Mouse (Mus musculus): ENCODE measurements around the gene Chst11. TPM values are rescaled to one million over a fixed set of nuclear protein-coding genes. Genes with fewer than 3 reads are reported as not detected.

The Chst11 gene
- polyA plus RNA-seq, 1 experiment from 2014 or later = 2.5 TPM

- peak; percentile 65 for ATAC-seq (ENCODE audit: low FRiP score)
- no peak overlapping the region for H3K4me3 ChIP-seq
- no peaks in the 10 kb centered on the region for H3K9me3 ChIP-seq (replicated peaks)
- no peaks in the 10 kb centered on the region for H3K36me3 ChIP-seq
- peaks cover 35% of the 10 kb centered on the region for H3K4me1 ChIP-seq
- H3K27ac ChIP-seq = peak overlapping the region; percentile 74
- WGBS = 37% methylated on average over 19 of the region's 19 CpGs
- peak overlapping the region; percentile 34 for H3K4me2 ChIP-seq (replicated peaks)
- H3K9ac ChIP-seq = peak overlapping the region; percentile 23
- no peaks in the 10 kb centered on the region for H3K27me3 ChIP-seq
Observed at GRCm38 (mm10) chr10:83019497-83020270, 34.4 kb downstream of the Chst11 start.

DNA sequence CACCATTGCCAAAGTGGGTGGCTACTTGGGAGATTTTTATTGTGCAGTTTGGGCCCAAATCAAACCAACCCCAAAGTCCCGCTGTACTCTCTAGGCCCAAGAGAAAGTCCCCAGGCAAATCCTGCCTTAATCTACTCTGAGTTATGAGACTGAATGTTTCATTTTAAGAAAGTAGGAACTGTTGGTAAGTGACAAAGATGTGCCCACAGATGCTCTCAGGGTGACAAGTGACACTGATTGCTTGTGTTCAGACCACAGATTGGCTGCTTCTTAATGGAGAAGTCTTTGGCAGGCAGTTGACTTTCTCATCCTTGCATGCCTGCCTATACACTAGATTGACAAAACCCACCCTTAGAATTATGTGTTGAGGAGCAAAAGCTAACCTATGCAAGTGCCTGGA lies 37.3 kb downstream of the Chst11 start:
- H3K4me2 ChIP-seq (replicated peaks) = no peak overlapping the region
- H3K9me3 ChIP-seq (replicated peaks) = no peaks in the 10 kb centered on the region
- no peak overlapping the region for H3K9ac ChIP-seq
- 96% methylated on average over 1 of the region's 1 CpGs for WGBS
- no peak overlapping the region for H3K4me3 ChIP-seq
- H3K27me3 ChIP-seq = no peaks in the 10 kb centered on the region
- H3K36me3 ChIP-seq = no peaks in the 10 kb centered on the region
- H3K27ac ChIP-seq = no peak overlapping the region
- H3K4me1 ChIP-seq = peaks cover 35% of the 10 kb centered on the region
- ATAC-seq (ENCODE audit: low FRiP score) = no peak

DNA sequence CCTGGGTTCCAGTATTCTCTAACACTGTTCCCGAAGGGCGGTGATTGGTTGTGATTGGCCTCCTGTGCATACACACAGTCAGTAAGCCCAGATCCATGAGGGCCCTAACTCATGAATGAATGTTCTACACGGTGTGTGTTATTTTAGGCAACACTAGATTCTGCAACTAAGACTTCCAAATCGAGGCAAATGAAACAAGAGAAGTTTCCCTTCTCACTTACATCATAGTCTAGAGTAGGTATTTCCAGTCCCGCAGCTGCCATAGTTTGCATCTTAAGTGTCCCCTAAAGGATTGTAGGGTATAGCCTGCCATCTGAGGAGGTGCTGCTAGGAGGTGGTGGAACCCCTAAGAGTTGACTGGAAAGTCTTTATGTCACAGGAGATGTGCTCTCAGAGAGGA lies 40.9 kb downstream of the Chst11 start:
- Histone ChIP-seq H3K4me3 (no peak overlapping the region), H3K9ac (no peak overlapping the region), H3K36me3 (no peaks in the 10 kb centered on the region), H3K27ac (no peak overlapping the region), H3K27me3 (no peaks in the 10 kb centered on the region), H3K9me3 (replicated peaks) (no peaks in the 10 kb centered on the region), H3K4me2 (replicated peaks) (no peak overlapping the region), H3K4me1 (peaks cover 12% of the 10 kb centered on the region)
- no peak for ATAC-seq (ENCODE audit: low FRiP score)
- 93% methylated on average over 5 of the region's 5 CpGs for WGBS

- no peak for ATAC-seq (ENCODE audit: low FRiP score)
- Histone ChIP-seq H3K9ac (no peak overlapping the region), H3K4me1 (peaks cover 7% of the 10 kb centered on the region; the same call in 1 of the 2 replicates), H3K4me3 (no peak overlapping the region), H3K4me2 (replicated peaks) (no peak overlapping the region), H3K27ac (no peak overlapping the region), H3K9me3 (replicated peaks) (no peaks in the 10 kb centered on the region), H3K27me3 (no peaks in the 10 kb centered on the region), H3K36me3 (no peaks in the 10 kb centered on the region)
- 87% methylated on average over 6 of the region's 6 CpGs for WGBS
Observed at GRCm38 (mm10) chr10:83027673-83028072, 42.4 kb downstream of the Chst11 start.

DNA sequence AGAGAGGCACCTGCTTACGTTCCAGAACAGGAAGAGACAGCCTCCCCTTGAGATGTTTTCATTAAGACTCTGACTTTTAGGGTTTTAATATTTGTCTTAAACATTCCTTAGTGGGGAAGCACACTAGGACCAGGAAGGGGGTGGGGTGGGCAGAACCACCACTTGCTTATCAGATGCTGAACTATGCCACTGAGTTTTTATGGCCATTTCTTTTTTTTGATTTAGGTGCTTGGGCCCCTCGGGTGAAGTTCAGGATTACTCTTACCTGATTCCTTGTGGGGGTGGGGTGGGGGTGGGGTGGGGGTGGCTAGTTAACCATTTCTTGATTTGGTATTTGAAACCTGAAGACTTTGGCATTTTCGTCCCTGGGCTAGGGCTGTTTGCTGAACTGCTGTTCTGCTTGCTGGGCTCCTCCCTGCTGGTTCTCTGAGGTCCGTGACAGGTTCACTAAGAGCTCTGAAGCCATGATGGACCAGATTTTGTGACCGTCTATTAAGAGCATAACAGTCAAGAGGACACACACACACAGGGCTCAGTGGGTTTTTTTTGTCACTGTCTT lies 44.9 kb downstream of the Chst11 start:
- Histone ChIP-seq H3K4me2 (replicated peaks) (no peak overlapping the region), H3K36me3 (no peaks in the 10 kb centered on the region), H3K27ac (no peak overlapping the region), H3K9me3 (replicated peaks) (no peaks in the 10 kb centered on the region), H3K4me3 (no peak overlapping the region), H3K27me3 (no peaks in the 10 kb centered on the region), H3K9ac (no peak overlapping the region), H3K4me1 (peaks cover 12% of the 10 kb centered on the region; the same call in 1 of the 2 replicates)
- ATAC-seq (ENCODE audit: low FRiP score) = no peak
- 55% methylated on average over 5 of the region's 5 CpGs for WGBS

GRCm38 (mm10) chr10:83030928-83031327 lies 45.6 kb downstream of the Chst11 start:
- 19% methylated on average over 6 of the region's 6 CpGs for WGBS
- H3K27ac ChIP-seq = no peak overlapping the region

GRCm38 (mm10) chr10:83031561-83031960 lies 46.3 kb downstream of the Chst11 start:
- peaks cover 13% of the 10 kb centered on the region; the same call in 1 of the 2 replicates for H3K4me1 ChIP-seq
- H3K27ac ChIP-seq = no peak overlapping the region
- H3K4me3 ChIP-seq = no peak overlapping the region
- no peak for ATAC-seq (ENCODE audit: low FRiP score)
- no peaks in the 10 kb centered on the region for H3K27me3 ChIP-seq
- H3K36me3 ChIP-seq = no peaks in the 10 kb centered on the region
- H3K9ac ChIP-seq = no peak overlapping the region
- 52% methylated on average over 4 of the region's 4 CpGs for WGBS
- H3K9me3 ChIP-seq (replicated peaks) = no peaks in the 10 kb centered on the region
- H3K4me2 ChIP-seq (replicated peaks) = no peak overlapping the region

More at GRCm38 (mm10) chr10:83030928-83031327, 45.6 kb downstream of the Chst11 start:
- ATAC-seq (ENCODE audit: low FRiP score) = no peak
- H3K9me3 ChIP-seq (replicated peaks) = no peaks in the 10 kb centered on the region
- H3K9ac ChIP-seq = no peak overlapping the region
- no peaks in the 10 kb centered on the region for H3K27me3 ChIP-seq
- peaks cover 12% of the 10 kb centered on the region; the same call in 1 of the 2 replicates for H3K4me1 ChIP-seq
- H3K4me2 ChIP-seq (replicated peaks) = no peak overlapping the region
- no peak overlapping the region for H3K4me3 ChIP-seq
- no peaks in the 10 kb centered on the region for H3K36me3 ChIP-seq

DNA sequence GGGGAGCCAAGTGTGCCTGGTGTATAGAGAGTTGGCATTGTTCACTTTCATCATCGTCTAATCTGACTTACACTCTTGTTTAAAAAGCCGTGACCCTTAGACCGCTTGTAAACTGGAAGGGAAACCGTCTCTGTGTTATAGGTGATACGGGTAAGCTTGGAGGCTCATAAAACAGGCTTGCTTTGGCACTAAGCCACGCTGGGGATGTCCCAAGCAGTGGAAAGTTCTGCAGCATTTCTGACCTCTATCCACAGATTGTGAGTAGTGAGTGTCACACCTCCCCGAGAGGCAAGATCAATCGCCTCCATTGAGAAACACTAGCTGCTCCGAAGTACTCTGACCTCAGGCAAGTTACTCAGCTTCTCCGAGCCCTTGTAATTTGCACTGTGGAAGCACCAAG lies 47.3 kb downstream of the Chst11 start:
- Histone ChIP-seq H3K4me1 (peaks cover 23% of the 10 kb centered on the region), H3K9ac (no peak overlapping the region), H3K27me3 (no peaks in the 10 kb centered on the region), H3K4me2 (replicated peaks) (no peak overlapping the region), H3K36me3 (no peaks in the 10 kb centered on the region), H3K9me3 (replicated peaks) (no peaks in the 10 kb centered on the region), H3K27ac (no peak overlapping the region), H3K4me3 (no peak overlapping the region)
- 75% methylated on average over 10 of the region's 10 CpGs for WGBS
- no peak for ATAC-seq (ENCODE audit: low FRiP score)

GRCm38 (mm10) chr10:83036340-83037045 lies 51.2 kb downstream of the Chst11 start:
- H3K9me3 ChIP-seq (replicated peaks) = no peaks in the 10 kb centered on the region
- no peak overlapping the region for H3K4me3 ChIP-seq
- H3K4me1 ChIP-seq = peaks cover 16% of the 10 kb centered on the region
- no peak overlapping the region for H3K9ac ChIP-seq
- no peak overlapping the region for H3K4me2 ChIP-seq (replicated peaks)
- H3K27me3 ChIP-seq = no peaks in the 10 kb centered on the region
- peak overlapping the region; percentile 14; the same call in 1 of the 2 replicates for H3K27ac ChIP-seq
- H3K36me3 ChIP-seq = no peaks in the 10 kb centered on the region
- ATAC-seq (ENCODE audit: low FRiP score) = no peak
- 64% methylated on average over 20 of the region's 20 CpGs for WGBS

GRCm38 (mm10) chr10:83038166-83038565 lies 52.9 kb downstream of the Chst11 start:
- H3K36me3 ChIP-seq = no peaks in the 10 kb centered on the region
- no peak overlapping the region for H3K4me2 ChIP-seq (replicated peaks)
- no peak overlapping the region for H3K9ac ChIP-seq
- peaks cover 27% of the 10 kb centered on the region for H3K4me1 ChIP-seq
- H3K27me3 ChIP-seq = no peaks in the 10 kb centered on the region
- H3K4me3 ChIP-seq = no peak overlapping the region
- no peak for ATAC-seq (ENCODE audit: low FRiP score)
- H3K9me3 ChIP-seq (replicated peaks) = no peaks in the 10 kb centered on the region
- 95% methylated on average over 9 of the region's 9 CpGs for WGBS
- no peak overlapping the region for H3K27ac ChIP-seq

DNA sequence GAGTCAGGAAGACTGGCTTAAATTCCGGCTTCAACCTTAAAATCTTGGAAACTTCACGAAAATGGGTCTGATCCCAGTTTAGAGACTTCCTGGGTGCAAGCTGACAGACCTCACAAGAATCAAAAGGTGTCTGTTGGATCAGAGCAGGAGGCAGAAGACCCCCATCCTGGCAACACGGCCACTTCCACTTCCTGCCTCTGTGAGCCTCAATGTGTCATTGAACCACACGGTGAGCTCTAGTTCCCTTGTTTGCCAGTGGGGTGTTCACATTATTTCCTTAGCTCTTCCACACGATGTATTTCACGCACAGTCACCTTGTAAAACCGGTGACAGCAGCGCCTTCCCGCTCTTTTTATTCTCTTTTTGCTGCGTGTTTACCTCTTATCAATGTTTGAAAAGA lies 54.1 kb downstream of the Chst11 start:
- Histone ChIP-seq H3K4me3 (no peak overlapping the region), H3K27me3 (no peaks in the 10 kb centered on the region), H3K4me2 (replicated peaks) (no peak overlapping the region), H3K27ac (no peak overlapping the region), H3K9me3 (replicated peaks) (no peaks in the 10 kb centered on the region), H3K9ac (no peak overlapping the region), H3K4me1 (peaks cover 26% of the 10 kb centered on the region), H3K36me3 (no peaks in the 10 kb centered on the region)
- ATAC-seq (ENCODE audit: low FRiP score) = no peak
- 86% methylated on average over 10 of the region's 10 CpGs for WGBS

- H3K4me2 ChIP-seq (replicated peaks) = no peak overlapping the region
- H3K9ac ChIP-seq = no peak overlapping the region
- H3K27me3 ChIP-seq = no peaks in the 10 kb centered on the region
- 68% methylated on average over 9 of the region's 9 CpGs for WGBS
- no peak overlapping the region for H3K27ac ChIP-seq
- no peak overlapping the region for H3K4me3 ChIP-seq
- ATAC-seq (ENCODE audit: low FRiP score) = no peak
- no peaks in the 10 kb centered on the region for H3K36me3 ChIP-seq
- H3K4me1 ChIP-seq = peaks cover 22% of the 10 kb centered on the region
- H3K9me3 ChIP-seq (replicated peaks) = no peaks in the 10 kb centered on the region
Observed at GRCm38 (mm10) chr10:83041875-83042274, 56.6 kb downstream of the Chst11 start.
